Mouse (Mus musculus): Measurements from ENCODE around the gene Tmc3. TPM values are rescaled to one million over a fixed set of nuclear protein-coding genes. Genes with fewer than 3 reads are reported as not detected.

Gene Tmc3
- total and polyA plus RNA-seq, 3 experiments = 0.71 TPM; not detected in 2

GRCm38 (mm10) chr7:83658716-83659115 lies 74.0 kb downstream of the Tmc3 start:
- no peak overlapping the region for H3K4me3 ChIP-seq (ENCODE audit: low read depth, low read length)
- H3K27me3 ChIP-seq (ENCODE audit: insufficient read depth, low read length) = peaks cover 19% of the 10 kb centered on the region
- H3K9me3 ChIP-seq (replicated peaks) = no peaks in the 10 kb centered on the region
- no peak for ATAC-seq (ENCODE audit: extremely low read depth, insufficient number of reproducible peaks, low FRiP score, poor library complexity, severe bottlenecking)
- TF ChIP-seq POLR2AphosphoS5 (IDR thresholded peaks at IDR 0.05; ENCODE audit: insufficient replicate concordance, low read depth, low read length) (no peak), CTCF (IDR thresholded peaks at IDR 0.05; ENCODE audit: low read depth, low read length) (no peak), GATA2 (IDR thresholded peaks at IDR 0.05; ENCODE audit: borderline replicate concordance, low read depth, low read length) (no peak), GATA1 (IDR thresholded peaks at IDR 0.05; ENCODE audit: borderline replicate concordance, low read length) (no peak), TAL1 (conservative IDR thresholded peaks at IDR 0.05; ENCODE audit: low read depth, low read length) (no peak)
- H3K4me1 ChIP-seq (ENCODE audit: insufficient read depth, low read depth, low read length) = no peaks in the 10 kb centered on the region
- no peaks in the 10 kb centered on the region for H3K36me3 ChIP-seq (replicated peaks)
- DNase-seq (ENCODE audit: low spot score) = no peak

DNA sequence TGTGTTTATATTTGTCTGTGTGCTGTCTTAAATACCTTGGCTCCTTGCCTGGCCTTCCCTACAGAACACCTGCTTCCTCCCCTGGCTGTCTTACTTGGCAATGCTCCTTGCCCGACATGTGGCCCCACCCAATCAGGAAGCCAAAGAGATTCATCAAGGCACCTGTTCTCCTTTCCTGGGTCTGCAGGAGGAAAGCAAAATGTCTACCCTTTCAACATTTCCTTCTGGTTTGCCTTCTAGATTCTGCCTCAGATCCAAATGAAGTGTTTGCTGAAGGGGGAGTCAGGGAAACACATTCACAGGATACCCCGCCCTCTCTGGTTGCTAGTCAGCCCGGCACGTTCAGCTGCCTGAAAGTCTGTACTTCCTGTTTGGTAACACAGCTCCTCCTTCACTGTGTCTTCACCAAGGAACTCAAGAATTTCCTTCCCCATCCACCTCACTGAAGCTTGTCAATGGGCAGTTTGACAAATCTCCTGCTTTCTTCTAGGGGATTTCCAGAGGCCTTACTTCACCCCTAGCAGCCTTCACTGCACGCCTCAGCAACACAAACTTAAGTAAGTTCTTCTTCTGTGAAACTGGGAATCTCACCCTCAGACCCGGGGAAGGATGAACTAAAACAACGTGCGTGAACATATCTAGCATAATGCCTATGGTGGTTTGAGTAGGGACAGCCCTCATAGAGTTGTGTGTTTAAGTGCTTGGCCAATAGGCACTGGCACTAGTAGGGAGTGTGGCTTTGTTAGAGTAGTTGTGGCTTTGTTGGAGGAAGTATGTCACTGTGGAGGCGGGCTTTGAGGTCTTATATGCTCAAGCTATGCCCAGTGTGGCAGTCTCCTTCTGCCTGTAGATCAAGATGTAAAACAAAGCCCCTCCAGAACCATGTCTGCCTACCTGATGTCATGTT lies 74.7 kb downstream of the Tmc3 start:
- no peak for DNase-seq (ENCODE audit: low spot score)

DNA sequence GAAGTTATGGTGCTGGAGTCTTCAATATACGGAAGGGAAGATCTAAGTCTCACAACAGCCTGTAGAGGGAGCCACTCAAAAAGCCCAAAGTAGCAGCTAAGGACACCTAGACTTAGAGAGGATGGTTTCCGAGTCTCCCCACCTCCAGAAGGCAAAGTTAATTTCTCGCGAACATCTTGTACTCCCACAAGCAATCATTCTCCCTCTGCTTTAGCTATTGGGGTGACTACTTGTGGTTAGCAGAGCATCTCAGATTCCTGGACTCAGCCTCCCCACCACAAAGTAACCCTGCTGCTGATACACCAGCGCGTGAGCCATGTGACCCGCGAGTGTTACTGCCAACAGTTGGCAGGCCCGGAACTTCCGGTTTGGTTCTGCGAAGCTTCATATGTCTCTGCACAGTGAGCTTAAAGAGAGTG lies 75.6 kb downstream of the Tmc3 start:
- peaks cover 13% of the 10 kb centered on the region for H3K27me3 ChIP-seq (ENCODE audit: insufficient read depth, low read length)
- no peak for DNase-seq (ENCODE audit: low spot score)
- TF ChIP-seq GATA1 (IDR thresholded peaks at IDR 0.05; ENCODE audit: borderline replicate concordance, low read length) = no peak
- no peak for TF ChIP-seq POLR2AphosphoS5 (IDR thresholded peaks at IDR 0.05; ENCODE audit: insufficient replicate concordance, low read depth, low read length)
- TF ChIP-seq GATA2 (IDR thresholded peaks at IDR 0.05; ENCODE audit: borderline replicate concordance, low read depth, low read length) = no peak
- TF ChIP-seq CTCF (IDR thresholded peaks at IDR 0.05; ENCODE audit: low read depth, low read length) = no peak
- no peak for TF ChIP-seq TAL1 (conservative IDR thresholded peaks at IDR 0.05; ENCODE audit: low read depth, low read length)
- H3K9me3 ChIP-seq (replicated peaks) = no peaks in the 10 kb centered on the region
- no peaks in the 10 kb centered on the region for H3K4me1 ChIP-seq (ENCODE audit: insufficient read depth, low read depth, low read length)
- no peak overlapping the region for H3K4me3 ChIP-seq (ENCODE audit: low read depth, low read length)
- ATAC-seq (ENCODE audit: extremely low read depth, insufficient number of reproducible peaks, low FRiP score, poor library complexity, severe bottlenecking) = no peak
- H3K36me3 ChIP-seq (replicated peaks) = no peaks in the 10 kb centered on the region

More for the DNA sequence above, 74.7 kb downstream of the Tmc3 start:
- no peaks in the 10 kb centered on the region for H3K4me1 ChIP-seq (ENCODE audit: insufficient read depth, low read depth, low read length)
- no peaks in the 10 kb centered on the region for H3K36me3 ChIP-seq (replicated peaks)
- H3K27me3 ChIP-seq (ENCODE audit: insufficient read depth, low read length) = peaks cover 14% of the 10 kb centered on the region
- ATAC-seq (ENCODE audit: extremely low read depth, insufficient number of reproducible peaks, low FRiP score, poor library complexity, severe bottlenecking) = no peak
- H3K9me3 ChIP-seq (replicated peaks) = no peaks in the 10 kb centered on the region
- no peak for TF ChIP-seq TAL1 (conservative IDR thresholded peaks at IDR 0.05; ENCODE audit: low read depth, low read length)
- TF ChIP-seq POLR2AphosphoS5 (IDR thresholded peaks at IDR 0.05; ENCODE audit: insufficient replicate concordance, low read depth, low read length) = no peak
- TF ChIP-seq CTCF (IDR thresholded peaks at IDR 0.05; ENCODE audit: low read depth, low read length) = no peak
- TF ChIP-seq GATA1 (IDR thresholded peaks at IDR 0.05; ENCODE audit: borderline replicate concordance, low read length) = no peak
- TF ChIP-seq GATA2 (IDR thresholded peaks at IDR 0.05; ENCODE audit: borderline replicate concordance, low read depth, low read length) = no peak
- no peak overlapping the region for H3K4me3 ChIP-seq (ENCODE audit: low read depth, low read length)

DNA sequence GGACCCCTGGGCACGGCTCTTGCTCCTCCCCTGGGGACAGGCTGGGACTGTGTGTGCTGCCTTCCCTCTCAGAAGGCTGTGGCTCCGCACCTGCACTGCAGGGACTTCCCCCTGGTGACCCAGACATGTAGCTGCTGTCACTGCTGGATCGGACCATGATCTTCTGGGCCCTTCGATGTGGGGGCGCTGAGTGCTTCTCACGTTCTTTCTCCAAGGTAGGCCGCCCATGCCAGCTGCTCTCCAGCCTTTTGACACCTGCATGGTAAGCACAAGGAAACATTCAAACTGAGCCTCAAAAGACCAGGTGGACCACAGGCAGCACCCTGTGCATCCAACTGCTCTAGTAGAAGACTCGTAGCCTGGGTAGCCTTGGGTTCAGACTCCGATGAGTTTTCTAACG lies 76.3 kb downstream of the Tmc3 start:
- Histone ChIP-seq H3K36me3 (replicated peaks) (no peaks in the 10 kb centered on the region), H3K27me3 (ENCODE audit: insufficient read depth, low read length) (peaks cover 12% of the 10 kb centered on the region), H3K9me3 (replicated peaks) (no peaks in the 10 kb centered on the region), H3K4me3 (ENCODE audit: low read depth, low read length) (no peak overlapping the region), H3K4me1 (ENCODE audit: insufficient read depth, low read depth, low read length) (no peaks in the 10 kb centered on the region)
- TF ChIP-seq GATA2 (IDR thresholded peaks at IDR 0.05; ENCODE audit: borderline replicate concordance, low read depth, low read length) (no peak), CTCF (IDR thresholded peaks at IDR 0.05; ENCODE audit: low read depth, low read length) (no peak), TAL1 (conservative IDR thresholded peaks at IDR 0.05; ENCODE audit: low read depth, low read length) (no peak)
- no peak for ATAC-seq (ENCODE audit: extremely low read depth, insufficient number of reproducible peaks, low FRiP score, poor library complexity, severe bottlenecking)
- DNase-seq (ENCODE audit: low spot score) = no peak

DNA sequence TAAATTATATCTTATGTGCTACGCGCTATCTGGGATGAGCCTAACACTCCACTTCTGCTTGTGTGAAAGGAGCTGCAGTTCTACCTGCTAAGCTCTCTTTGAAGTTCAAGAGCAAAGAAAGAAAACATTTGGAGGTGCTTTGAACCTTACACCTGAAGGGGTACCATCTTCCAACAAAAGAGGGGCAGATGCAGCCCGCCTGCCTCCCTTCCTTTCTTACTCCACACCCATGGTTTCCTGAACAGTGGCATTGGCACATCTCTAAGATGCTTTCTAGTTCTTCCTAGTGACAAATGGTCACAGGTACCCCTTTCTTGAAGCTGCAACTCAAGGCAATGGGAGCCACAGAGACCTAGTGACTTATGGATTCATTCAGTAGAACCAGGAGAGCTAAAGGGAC lies 77.0 kb downstream of the Tmc3 start:
- Histone ChIP-seq H3K36me3 (replicated peaks) (no peaks in the 10 kb centered on the region), H3K4me1 (ENCODE audit: insufficient read depth, low read depth, low read length) (no peaks in the 10 kb centered on the region), H3K4me3 (ENCODE audit: low read depth, low read length) (no peak overlapping the region), H3K27me3 (ENCODE audit: insufficient read depth, low read length) (peaks cover 12% of the 10 kb centered on the region), H3K9me3 (replicated peaks) (no peaks in the 10 kb centered on the region)
- ATAC-seq (ENCODE audit: extremely low read depth, insufficient number of reproducible peaks, low FRiP score, poor library complexity, severe bottlenecking) = no peak
- no peak for DNase-seq (ENCODE audit: low spot score)
- TF ChIP-seq TAL1 (conservative IDR thresholded peaks at IDR 0.05; ENCODE audit: low read depth, low read length) (no peak), GATA2 (IDR thresholded peaks at IDR 0.05; ENCODE audit: borderline replicate concordance, low read depth, low read length) (no peak), GATA1 (IDR thresholded peaks at IDR 0.05; ENCODE audit: borderline replicate concordance, low read length) (no peak), CTCF (IDR thresholded peaks at IDR 0.05; ENCODE audit: low read depth, low read length) (no peak), POLR2AphosphoS5 (IDR thresholded peaks at IDR 0.05; ENCODE audit: insufficient replicate concordance, low read depth, low read length) (no peak)

DNA sequence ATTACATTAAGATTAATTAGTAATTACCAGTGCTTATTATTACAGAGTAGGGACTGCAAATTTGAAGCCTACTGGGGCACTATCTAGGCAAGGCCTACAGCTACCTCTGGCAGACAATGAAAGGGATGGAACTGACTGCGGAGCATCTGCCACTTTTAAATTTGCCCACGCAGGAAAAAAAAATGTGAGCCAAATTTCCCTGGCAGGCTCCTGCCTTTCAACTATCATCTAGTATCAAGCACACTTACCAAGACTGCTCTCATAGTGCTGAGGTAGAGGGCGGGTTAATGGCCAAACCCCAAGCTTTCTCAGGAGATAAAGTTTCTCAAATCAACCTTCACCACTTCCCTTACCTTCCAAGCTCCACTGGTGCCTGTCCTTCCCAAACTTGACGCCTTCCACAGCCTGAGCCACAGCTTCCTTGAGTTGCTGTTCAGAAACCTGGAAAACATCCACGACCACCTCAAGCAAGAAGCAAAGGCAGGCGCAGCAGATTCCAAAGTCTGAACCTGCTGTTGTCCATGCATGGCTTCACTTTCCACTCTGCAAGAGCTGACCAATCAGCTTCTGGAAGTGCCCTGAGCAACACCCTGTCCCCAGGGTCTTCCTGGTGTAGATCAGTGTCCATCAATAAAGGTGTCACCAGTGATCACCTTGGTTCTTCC lies 78.1 kb downstream of the Tmc3 start:
- H3K27me3 ChIP-seq (ENCODE audit: insufficient read depth, low read length) = peaks cover 15% of the 10 kb centered on the region
- DNase-seq (ENCODE audit: low spot score) = no peak

More for the DNA sequence above, 78.1 kb downstream of the Tmc3 start:
- no peak for ATAC-seq (ENCODE audit: extremely low read depth, insufficient number of reproducible peaks, low FRiP score, poor library complexity, severe bottlenecking)
- no peak overlapping the region for H3K4me3 ChIP-seq (ENCODE audit: low read depth, low read length)
- TF ChIP-seq TAL1 (conservative IDR thresholded peaks at IDR 0.05; ENCODE audit: low read depth, low read length) (no peak), GATA1 (IDR thresholded peaks at IDR 0.05; ENCODE audit: borderline replicate concordance, low read length) (no peak)
- no peaks in the 10 kb centered on the region for H3K36me3 ChIP-seq (replicated peaks)
- no peaks in the 10 kb centered on the region for H3K4me1 ChIP-seq (ENCODE audit: insufficient read depth, low read depth, low read length)
- H3K9me3 ChIP-seq (replicated peaks) = no peaks in the 10 kb centered on the region
